Mouse (Mus musculus): ENCODE results near the gene Mon2. TPM values are rescaled to one million over a fixed set of nuclear protein-coding genes. Genes with fewer than 3 reads are reported as not detected.

Mon2 gene
- polyA plus RNA-seq, 1 experiment: 42.6 TPM

DNA sequence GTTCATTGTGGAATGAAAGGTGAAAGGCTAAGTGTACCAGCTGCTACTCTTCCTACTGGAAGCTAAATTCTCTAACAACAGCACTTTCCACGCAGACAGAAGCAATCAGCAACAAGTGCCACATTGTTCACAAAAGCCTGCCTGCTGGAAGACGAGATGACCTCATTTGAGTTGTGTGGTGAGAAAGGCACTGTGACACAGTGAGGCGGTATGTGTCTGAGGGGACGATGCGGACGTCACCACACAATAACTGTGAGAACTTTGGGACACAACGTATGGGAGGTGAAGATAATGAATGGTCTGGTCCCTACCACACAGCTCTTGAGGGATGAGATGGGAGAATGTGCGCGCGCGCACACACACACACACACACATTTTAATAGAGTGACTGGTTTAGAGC, 34.2 kb upstream of the Mon2 start:
- 91% methylated on average over 11 of the region's 11 CpGs for WGBS
- no peak for DNase-seq
- Histone ChIP-seq H3K27me3 (replicated peaks; ENCODE audit: control insufficient read depth, insufficient read depth, low read length) (no peaks in the 10 kb centered on the region), H3K27ac (ENCODE audit: insufficient read depth, low read depth, low read length) (no peak overlapping the region), H3K36me3 (ENCODE audit: control insufficient read depth, insufficient read depth, low read length) (no peaks in the 10 kb centered on the region), H3K4me3 (ENCODE audit: insufficient read depth, low read depth, low read length) (no peak overlapping the region), H3K4me1 (ENCODE audit: control insufficient read depth, insufficient read depth, low read length) (no peaks in the 10 kb centered on the region)
- no peak for TF ChIP-seq POLR2A (IDR thresholded peaks at IDR 0.05; ENCODE audit: low read depth, low read length)
- no peak for TF ChIP-seq CTCF (conservative IDR thresholded peaks at IDR 0.05; ENCODE audit: insufficient read depth, insufficient read length, low read depth, low read length)

DNA sequence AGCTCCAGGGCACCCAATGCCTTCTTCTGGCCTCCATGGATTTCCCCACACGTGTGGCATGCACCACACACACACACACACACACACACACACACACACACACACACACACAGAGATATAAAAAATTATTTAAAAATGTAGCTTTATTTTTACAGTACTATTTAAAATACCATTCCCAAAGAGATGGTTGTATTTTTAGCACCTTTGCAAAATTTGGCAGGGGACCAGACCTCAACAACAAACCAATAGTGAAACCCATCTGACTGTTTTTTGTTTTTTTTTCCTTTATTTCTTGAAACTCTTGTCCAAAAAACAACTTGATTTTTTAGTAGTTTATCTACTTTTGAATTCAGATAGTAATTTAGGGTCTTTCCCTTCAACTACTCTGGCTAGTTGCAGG, 32.2 kb upstream of the Mon2 start:
- no peak for DNase-seq
- Histone ChIP-seq H3K27me3 (replicated peaks; ENCODE audit: control insufficient read depth, insufficient read depth, low read length) (no peaks in the 10 kb centered on the region), H3K4me3 (ENCODE audit: insufficient read depth, low read depth, low read length) (no peak overlapping the region), H3K36me3 (ENCODE audit: control insufficient read depth, insufficient read depth, low read length) (no peaks in the 10 kb centered on the region), H3K27ac (ENCODE audit: insufficient read depth, low read depth, low read length) (no peak overlapping the region), H3K4me1 (ENCODE audit: control insufficient read depth, insufficient read depth, low read length) (no peaks in the 10 kb centered on the region)
- TF ChIP-seq CTCF (conservative IDR thresholded peaks at IDR 0.05; ENCODE audit: insufficient read depth, insufficient read length, low read depth, low read length) (no peak), POLR2A (IDR thresholded peaks at IDR 0.05; ENCODE audit: low read depth, low read length) (no peak)
- 67% methylated on average over 1 of the region's 1 CpGs for WGBS

DNA sequence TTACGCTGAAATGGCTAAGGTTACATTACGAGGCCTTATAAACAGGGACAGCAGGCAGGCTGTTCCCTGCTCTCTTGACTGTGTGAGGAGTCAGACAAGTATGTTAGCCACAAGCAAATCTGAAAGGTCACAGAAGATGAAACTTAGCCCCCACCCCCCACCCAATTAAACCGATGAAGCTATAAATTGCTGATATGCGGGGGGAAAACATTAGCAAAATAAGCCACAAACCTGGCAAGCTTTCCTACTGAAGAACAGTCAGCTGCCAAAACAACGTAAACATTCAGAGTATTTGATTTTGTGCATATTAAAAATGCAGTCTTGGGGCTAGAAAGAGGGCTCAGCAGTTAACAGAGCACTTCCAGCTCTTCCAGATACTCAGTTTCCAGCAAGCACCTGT, 31.8 kb upstream of the Mon2 start:
- Histone ChIP-seq H3K4me1 (ENCODE audit: control insufficient read depth, insufficient read depth, low read length) (no peaks in the 10 kb centered on the region), H3K27ac (ENCODE audit: insufficient read depth, low read depth, low read length) (no peak overlapping the region), H3K27me3 (replicated peaks; ENCODE audit: control insufficient read depth, insufficient read depth, low read length) (no peaks in the 10 kb centered on the region), H3K36me3 (ENCODE audit: control insufficient read depth, insufficient read depth, low read length) (no peaks in the 10 kb centered on the region), H3K4me3 (ENCODE audit: insufficient read depth, low read depth, low read length) (no peak overlapping the region)
- no peak for DNase-seq
- 73% methylated on average over 5 of the region's 5 CpGs for WGBS
- no peak for TF ChIP-seq CTCF (conservative IDR thresholded peaks at IDR 0.05; ENCODE audit: insufficient read depth, insufficient read length, low read depth, low read length)
- no peak for TF ChIP-seq POLR2A (IDR thresholded peaks at IDR 0.05; ENCODE audit: low read depth, low read length)

DNA sequence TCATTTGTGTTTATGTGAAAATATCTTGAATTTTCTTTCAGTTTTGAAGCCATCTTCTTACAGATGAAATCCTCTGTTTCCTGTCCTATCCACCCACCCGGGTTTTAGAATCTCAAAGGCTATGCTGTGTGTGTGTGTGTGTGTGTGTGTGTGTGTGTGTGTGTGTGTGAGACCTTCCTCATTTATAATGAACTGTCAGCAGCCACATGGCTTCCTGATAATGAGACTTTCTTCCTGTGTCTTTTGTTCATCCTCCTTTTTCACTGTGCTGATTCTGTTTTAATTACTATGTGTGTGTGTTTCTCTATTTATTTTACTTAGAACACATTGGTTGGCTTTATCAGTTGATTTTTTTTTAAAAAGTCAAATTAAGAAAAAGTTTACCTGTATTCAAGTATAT, 25.0 kb upstream of the Mon2 start:
- Histone ChIP-seq H3K4me3 (ENCODE audit: insufficient read depth, low read depth, low read length) (no peak overlapping the region), H3K27me3 (replicated peaks; ENCODE audit: control insufficient read depth, insufficient read depth, low read length) (no peaks in the 10 kb centered on the region), H3K36me3 (ENCODE audit: control insufficient read depth, insufficient read depth, low read length) (no peaks in the 10 kb centered on the region), H3K4me1 (ENCODE audit: control insufficient read depth, insufficient read depth, low read length) (no peaks in the 10 kb centered on the region), H3K27ac (ENCODE audit: insufficient read depth, low read depth, low read length) (no peak overlapping the region)
- TF ChIP-seq POLR2A (IDR thresholded peaks at IDR 0.05; ENCODE audit: low read depth, low read length): no peak
- TF ChIP-seq CTCF (conservative IDR thresholded peaks at IDR 0.05; ENCODE audit: insufficient read depth, insufficient read length, low read depth, low read length): no peak
- WGBS: 74% methylated on average over 1 of the region's 1 CpGs
- no peak for DNase-seq

DNA sequence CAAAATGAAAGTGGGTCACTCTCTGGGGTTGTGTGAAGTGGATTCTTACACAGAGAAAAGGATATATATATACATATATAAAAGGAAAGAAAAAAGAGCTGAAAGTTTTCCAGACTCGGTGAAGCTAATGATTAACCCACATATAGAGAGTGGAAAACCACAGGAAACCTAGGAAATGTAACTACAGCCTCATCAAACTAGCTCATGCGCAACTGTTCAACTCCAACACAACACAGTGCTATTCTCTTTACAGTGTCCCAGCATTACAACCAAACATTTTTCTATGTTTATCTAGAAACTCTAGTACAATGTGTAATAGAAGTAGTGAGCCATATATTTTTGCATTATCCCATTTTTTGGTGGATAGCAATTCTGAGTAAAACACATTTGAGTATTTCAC, 24.3 kb upstream of the Mon2 start:
- no peaks in the 10 kb centered on the region for H3K4me1 ChIP-seq (ENCODE audit: control insufficient read depth, insufficient read depth, low read length)
- WGBS: 26% methylated on average over 2 of the region's 2 CpGs
- no peak overlapping the region for H3K27ac ChIP-seq (ENCODE audit: insufficient read depth, low read depth, low read length)
- no peak overlapping the region for H3K4me3 ChIP-seq (ENCODE audit: insufficient read depth, low read depth, low read length)
- TF ChIP-seq POLR2A (IDR thresholded peaks at IDR 0.05; ENCODE audit: low read depth, low read length) (no peak), CTCF (conservative IDR thresholded peaks at IDR 0.05; ENCODE audit: insufficient read depth, insufficient read length, low read depth, low read length) (no peak)
- DNase-seq: peak; percentile 18
- no peaks in the 10 kb centered on the region for H3K36me3 ChIP-seq (ENCODE audit: control insufficient read depth, insufficient read depth, low read length)
- H3K27me3 ChIP-seq (replicated peaks; ENCODE audit: control insufficient read depth, insufficient read depth, low read length): no peaks in the 10 kb centered on the region

DNA sequence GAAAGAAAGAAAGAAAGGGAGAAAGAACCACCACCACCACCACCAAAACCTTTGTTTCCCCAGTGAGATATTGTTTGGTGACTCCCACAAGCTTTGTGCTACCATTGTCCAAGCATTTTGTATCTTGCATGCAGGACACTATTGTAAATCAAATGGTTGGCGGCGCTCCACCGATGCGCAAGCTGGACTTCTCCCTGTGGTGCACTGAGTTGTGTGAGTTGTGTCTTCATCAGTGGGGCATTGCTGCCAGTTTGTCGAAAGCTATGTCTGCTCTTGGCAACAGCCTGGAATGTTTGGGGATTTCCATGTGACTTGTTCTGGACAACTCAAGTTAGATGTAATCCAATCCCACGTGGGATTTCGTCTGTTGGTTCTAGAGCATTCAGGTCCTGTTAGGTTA, 18.2 kb upstream of the Mon2 start:
- H3K4me1 ChIP-seq (ENCODE audit: control insufficient read depth, insufficient read depth, low read length): no peaks in the 10 kb centered on the region
- H3K27ac ChIP-seq (ENCODE audit: insufficient read depth, low read depth, low read length): no peak overlapping the region
- peak; percentile 45 for DNase-seq
- H3K27me3 ChIP-seq (replicated peaks; ENCODE audit: control insufficient read depth, insufficient read depth, low read length): no peaks in the 10 kb centered on the region
- WGBS: 72% methylated on average over 7 of the region's 7 CpGs
- no peak overlapping the region for H3K4me3 ChIP-seq (ENCODE audit: insufficient read depth, low read depth, low read length)
- no peaks in the 10 kb centered on the region for H3K36me3 ChIP-seq (ENCODE audit: control insufficient read depth, insufficient read depth, low read length)
- TF ChIP-seq POLR2A (IDR thresholded peaks at IDR 0.05; ENCODE audit: low read depth, low read length) (no peak), CTCF (conservative IDR thresholded peaks at IDR 0.05; ENCODE audit: insufficient read depth, insufficient read length, low read depth, low read length) (no peak)

DNA sequence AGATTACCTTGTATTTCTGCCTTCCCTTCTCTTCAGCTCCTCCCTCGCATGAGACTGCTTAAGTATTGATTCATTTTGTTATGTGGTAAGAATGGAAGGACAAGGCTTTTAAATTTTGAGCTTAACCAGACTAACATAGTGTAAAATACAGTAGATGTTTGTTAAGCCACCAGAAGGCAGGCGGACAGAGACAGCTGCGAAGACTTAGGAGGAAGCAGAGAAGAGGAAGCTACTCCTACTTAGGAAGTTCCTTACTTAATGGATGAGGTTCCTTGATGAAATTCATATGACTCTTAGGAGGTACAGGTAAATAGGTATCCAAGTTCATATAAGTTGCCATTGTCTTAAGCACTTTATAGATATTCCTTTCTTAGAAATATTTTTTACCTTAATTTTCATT, 16.3 kb upstream of the Mon2 start:
- TF ChIP-seq POLR2A (IDR thresholded peaks at IDR 0.05; ENCODE audit: low read depth, low read length): no peak
- no peak for TF ChIP-seq CTCF (conservative IDR thresholded peaks at IDR 0.05; ENCODE audit: insufficient read depth, insufficient read length, low read depth, low read length)
- no peak overlapping the region for H3K4me3 ChIP-seq (ENCODE audit: insufficient read depth, low read depth, low read length)
- H3K27ac ChIP-seq (ENCODE audit: insufficient read depth, low read depth, low read length): no peak overlapping the region
- no peaks in the 10 kb centered on the region for H3K4me1 ChIP-seq (ENCODE audit: control insufficient read depth, insufficient read depth, low read length)
- WGBS: 65% methylated on average over 3 of the region's 3 CpGs
- H3K36me3 ChIP-seq (ENCODE audit: control insufficient read depth, insufficient read depth, low read length): no peaks in the 10 kb centered on the region
- no peaks in the 10 kb centered on the region for H3K27me3 ChIP-seq (replicated peaks; ENCODE audit: control insufficient read depth, insufficient read depth, low read length)
- DNase-seq: no peak

DNA sequence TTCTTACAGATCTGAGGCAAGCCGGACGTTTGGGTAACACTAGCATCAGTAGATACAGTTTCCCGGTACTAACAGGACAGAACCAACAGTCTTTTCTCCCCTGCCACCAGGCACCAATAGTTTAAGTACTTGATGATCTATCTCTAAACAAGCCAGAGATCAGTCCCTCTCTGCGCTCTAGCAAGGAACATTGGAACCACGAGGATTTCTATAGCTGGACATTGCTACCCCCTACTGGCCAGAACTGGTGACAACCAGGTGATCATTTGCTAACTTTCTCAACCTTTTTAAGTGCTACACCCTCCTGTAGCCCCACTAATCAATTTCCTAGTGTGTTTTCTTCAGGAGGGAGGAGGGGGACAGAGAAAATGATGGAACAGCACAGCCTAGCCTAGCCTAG, 15.4 kb upstream of the Mon2 start:
- TF ChIP-seq CTCF (conservative IDR thresholded peaks at IDR 0.05; ENCODE audit: insufficient read depth, insufficient read length, low read depth, low read length): peak; percentile 68
- TF ChIP-seq POLR2A (IDR thresholded peaks at IDR 0.05; ENCODE audit: low read depth, low read length): no peak
- Histone ChIP-seq H3K27ac (ENCODE audit: insufficient read depth, low read depth, low read length) (no peak overlapping the region), H3K36me3 (ENCODE audit: control insufficient read depth, insufficient read depth, low read length) (no peaks in the 10 kb centered on the region), H3K27me3 (replicated peaks; ENCODE audit: control insufficient read depth, insufficient read depth, low read length) (no peaks in the 10 kb centered on the region), H3K4me3 (ENCODE audit: insufficient read depth, low read depth, low read length) (no peak overlapping the region), H3K4me1 (ENCODE audit: control insufficient read depth, insufficient read depth, low read length) (no peaks in the 10 kb centered on the region)
- 35% methylated on average over 5 of the region's 5 CpGs for WGBS
- DNase-seq: peak; percentile 54

All from kidney, adult 2 months (tissue).